ENCODE assay signal across 12 mouse cellular contexts in the genomic region with DNA sequence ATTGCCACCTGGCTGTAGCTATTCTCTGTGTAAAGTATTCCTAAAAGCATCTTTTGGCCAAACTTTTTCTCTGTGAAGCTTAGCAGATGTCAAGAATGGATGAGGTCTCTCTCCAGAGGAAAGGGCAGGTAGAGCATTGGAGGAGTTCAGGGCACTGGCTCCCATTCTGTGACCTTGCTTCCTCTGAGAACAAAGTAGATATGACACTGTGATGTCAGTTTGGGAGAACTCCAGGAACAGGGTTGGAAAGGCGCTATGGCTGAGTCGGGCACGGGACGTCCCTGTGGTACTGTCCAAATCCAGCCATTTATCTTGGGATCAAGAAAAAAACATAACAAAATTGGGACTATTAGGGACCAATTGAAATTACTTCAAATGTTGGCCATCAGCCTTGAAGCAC.
"Had no signal": no experiment of that assay in that cellular context is flagged by ENCODE, and none has a peak within 500 bp of the region (broad histone marks: within the 10 kb centered on the region; RNA-seq: fewer than 3 reads in every experiment).

No protein-coding gene starts in this region.

- H3K27ac ChIP-seq: limb, embryonic 12.5 days; limb, embryonic 15.5 days; liver, embryonic 14.5 days; macrophage had no signal

- DNase-seq: kidney, adult 9 months; kidney, postnatal 14 days; kidney, postnatal 4 days; left cerebral cortex, postnatal 4 days; liver, postnatal 0 days; lung, embryonic 14.5 days; midbrain, embryonic 14.5 days; thymus, postnatal 25 days had no signal

- H3K4me3 ChIP-seq: limb, embryonic 12.5 days; limb, embryonic 15.5 days had no signal

- H3K27me3 ChIP-seq: limb, embryonic 12.5 days; limb, embryonic 15.5 days had no signal

- H3K36me3 ChIP-seq: limb, embryonic 12.5 days; limb, embryonic 15.5 days had no signal

- H3K9me3 ChIP-seq: limb, embryonic 12.5 days; limb, embryonic 15.5 days had no signal
